15 mouse cellular contexts compared by ENCODE assay signal in the genomic region with DNA sequence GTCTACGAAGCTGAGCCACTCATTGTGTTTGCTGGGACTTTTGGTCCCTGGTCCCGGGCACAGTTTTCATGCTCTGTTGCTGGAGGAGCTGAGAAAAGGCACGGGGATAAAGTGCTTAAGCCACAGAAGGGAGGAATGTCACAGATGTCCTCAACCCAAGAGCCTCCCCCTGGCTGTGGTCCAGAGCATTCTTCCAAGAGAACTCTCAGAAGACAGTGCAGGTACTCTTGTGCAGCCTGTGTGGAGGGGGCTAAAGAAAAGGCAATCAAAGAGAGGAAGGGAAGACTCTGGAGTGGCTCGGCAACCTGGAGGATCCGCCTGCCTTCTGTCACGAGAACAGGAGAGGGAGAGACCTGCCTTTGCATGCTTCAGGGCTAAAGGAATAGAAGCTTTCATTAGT.
A peak's percentile ranks its signal among the peaks of the same experiment; 100 is the strongest.
DNase-seq lines count a peak whose midpoint lies in the region; ATAC-seq lines count a peak whose summit lies in the region.
"Had no signal": no experiment of that assay in that cellular context is flagged by ENCODE, and none has a peak within 500 bp of the region (broad histone marks: within the 10 kb centered on the region; RNA-seq: fewer than 3 reads in every experiment).

No protein-coding gene starts in this region.

- DNase-seq in hindbrain, embryonic 14.5 days (ENCODE audit: low spot score) = no peak
- DNase-seq in left cerebral cortex, postnatal 4 days = peak; percentile 51
- no peak for DNase-seq in left cerebral cortex, postnatal 10 days (ENCODE audit: extremely low spot score in 1 of 2, low spot score in 2 of 2)
- DNase-seq in neural tube, embryonic 10.5 days (ENCODE audit: extremely low spot score, low spot score) = no peak
- no peak for DNase-seq in retina, postnatal 1 day
- DNase-seq: adrenal gland, postnatal 36 days; cerebellum, adult 9-11 months; kidney, adult 18-20 months; right cerebral cortex, postnatal 25 days had no signal

- ATAC-seq in hindbrain, embryonic 14.5 days (ENCODE audit: low FRiP score) = peak; percentile 53; the same call in 1 of the 2 replicates
- no peak for ATAC-seq in hindbrain, embryonic 12.5 days (ENCODE audit: low FRiP score)
- ATAC-seq in neural tube, embryonic 13.5 days (ENCODE audit: low read depth) = no peak
- ATAC-seq: forebrain, embryonic 15.5 days; liver, embryonic 12.5 days had no signal

- intact Hi-C loops in left cerebral cortex, postnatal 4 days (cut with DNase I) = no loop called here
- intact Hi-C loops in left cerebral cortex, postnatal 10 days (cut with DNase I) = no loop called here

- H3K4me2 ChIP-seq in hindbrain, embryonic 14.5 days (replicated peaks) = no peak overlapping the region
- no peak overlapping the region for H3K4me2 ChIP-seq in hindbrain, embryonic 12.5 days (replicated peaks)
- no peak overlapping the region for H3K4me2 ChIP-seq in neural tube, embryonic 13.5 days
- H3K4me2 ChIP-seq: forebrain, embryonic 15.5 days; liver, embryonic 12.5 days had no signal

- H3K27me3 ChIP-seq in hindbrain, embryonic 14.5 days (ENCODE audit: control insufficient read depth, insufficient read depth, low read length) = no peaks in the 10 kb centered on the region
- H3K27me3 ChIP-seq in hindbrain, embryonic 12.5 days = no peaks in the 10 kb centered on the region
- no peaks in the 10 kb centered on the region for H3K27me3 ChIP-seq in neural tube, embryonic 13.5 days
- H3K27me3 ChIP-seq: forebrain, embryonic 15.5 days; liver, embryonic 12.5 days had no signal

- H3K4me3 ChIP-seq in hindbrain, embryonic 14.5 days (replicated peaks; ENCODE audit: low read length) = no peak overlapping the region
- no peak overlapping the region for H3K4me3 ChIP-seq in hindbrain, embryonic 12.5 days
- H3K4me3 ChIP-seq in neural tube, embryonic 13.5 days = no peak overlapping the region
- H3K4me3 ChIP-seq: forebrain, embryonic 15.5 days; layer of hippocampus, adult 2 months; liver, embryonic 12.5 days had no signal

- H3K36me3 ChIP-seq in hindbrain, embryonic 14.5 days (replicated peaks; ENCODE audit: control insufficient read depth, insufficient read depth) = no peaks in the 10 kb centered on the region
- no peaks in the 10 kb centered on the region for H3K36me3 ChIP-seq in hindbrain, embryonic 12.5 days
- H3K36me3 ChIP-seq in neural tube, embryonic 13.5 days = no peaks in the 10 kb centered on the region
- H3K36me3 ChIP-seq: forebrain, embryonic 15.5 days; liver, embryonic 12.5 days had no signal

- H3K9me3 ChIP-seq in hindbrain, embryonic 14.5 days (ENCODE audit: control insufficient read depth, low read length) = no peaks in the 10 kb centered on the region
- H3K9me3 ChIP-seq in hindbrain, embryonic 12.5 days (replicated peaks) = no peaks in the 10 kb centered on the region
- H3K9me3 ChIP-seq in neural tube, embryonic 13.5 days = no peaks in the 10 kb centered on the region
- H3K9me3 ChIP-seq: forebrain, embryonic 15.5 days; liver, embryonic 12.5 days had no signal

- H3K4me1 ChIP-seq in hindbrain, embryonic 14.5 days (replicated peaks; ENCODE audit: control insufficient read depth, insufficient read depth, low read length) = peaks cover 13% of the 10 kb centered on the region; the same call in 1 of the 2 replicates
- 0 out of 2 replicates have a peak, but pooled peaks cover 2% of the 10 kb centered on the region for H3K4me1 ChIP-seq in hindbrain, embryonic 12.5 days
- peaks cover 36% of the 10 kb centered on the region for H3K4me1 ChIP-seq in neural tube, embryonic 13.5 days (replicated peaks)
- H3K4me1 ChIP-seq: forebrain, embryonic 15.5 days; liver, embryonic 12.5 days had no signal

- no peak overlapping the region for H3K9ac ChIP-seq in hindbrain, embryonic 14.5 days
- no peak overlapping the region for H3K9ac ChIP-seq in hindbrain, embryonic 12.5 days
- H3K9ac ChIP-seq in neural tube, embryonic 13.5 days = 0 out of 2 replicates have a peak overlapping the region, but pooled peaks have one; percentile 13
- H3K9ac ChIP-seq: forebrain, embryonic 15.5 days; liver, embryonic 12.5 days had no signal

- 44% methylated on average over 6 of the region's 6 CpGs for WGBS in hindbrain, embryonic 14.5 days
- 66% methylated on average over 6 of the region's 6 CpGs for WGBS in hindbrain, embryonic 12.5 days
- 62% methylated on average over 6 of the region's 6 CpGs for WGBS in neural tube, embryonic 13.5 days

- no peak overlapping the region for H3K27ac ChIP-seq in hindbrain, embryonic 14.5 days
- no peak overlapping the region for H3K27ac ChIP-seq in hindbrain, embryonic 12.5 days
- no peak overlapping the region for H3K27ac ChIP-seq in neural tube, embryonic 13.5 days (replicated peaks)
- H3K27ac ChIP-seq: forebrain, embryonic 15.5 days; layer of hippocampus, adult 2 months; liver, embryonic 12.5 days; stomach, postnatal 0 days had no signal
